Mouse (Mus musculus): ENCODE measurements around the gene 2700049A03Rik. TPM values are rescaled to one million over a fixed set of nuclear protein-coding genes. Genes with fewer than 3 reads are reported as not detected.

2700049A03Rik gene
- total RNA-seq, 4 experiments from 2014 or later = 2.8 to 3.7 (median 3.5) TPM

DNA sequence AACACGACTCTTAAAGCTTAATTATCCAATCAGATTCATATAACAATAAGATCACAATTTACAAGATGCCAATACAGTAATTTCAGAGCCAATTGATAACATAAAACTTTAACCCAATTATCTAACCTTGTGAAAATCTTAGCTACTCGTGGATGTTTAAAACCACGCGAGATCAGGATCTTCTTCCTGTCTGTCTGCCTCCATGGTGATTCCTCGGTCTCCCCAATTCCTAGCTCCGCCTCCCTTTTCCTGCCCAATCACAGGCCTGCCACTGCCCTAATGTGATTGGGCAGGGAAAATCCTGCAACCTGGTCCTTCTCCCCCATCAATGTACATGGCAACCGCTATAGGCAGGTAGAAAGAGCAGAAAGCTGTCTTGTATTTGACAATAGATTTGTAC is 132.7 kb downstream of the 2700049A03Rik start:
- no peak for DNase-seq (ENCODE audit: low spot score)

DNA sequence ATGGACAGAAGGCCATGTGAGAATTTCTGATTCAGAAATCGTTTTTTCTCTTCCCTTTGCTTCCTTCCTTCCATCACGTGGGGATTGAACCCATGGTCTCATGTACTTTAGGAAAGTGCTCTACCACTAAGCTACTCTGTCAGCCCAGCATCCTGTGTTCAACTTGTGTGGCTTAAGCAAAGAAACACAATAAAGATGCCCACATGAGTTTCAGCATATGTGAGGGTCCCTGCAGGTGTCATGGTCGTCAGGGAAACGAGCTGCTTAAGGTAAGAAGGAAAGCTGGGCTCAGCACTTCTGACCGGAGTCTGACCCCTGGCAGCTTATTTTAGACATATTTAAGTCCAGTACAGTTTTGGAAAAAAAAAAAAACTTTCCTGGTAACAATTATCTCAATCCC is 134.5 kb downstream of the 2700049A03Rik start:
- DNase-seq (ENCODE audit: low spot score) = no peak

DNA sequence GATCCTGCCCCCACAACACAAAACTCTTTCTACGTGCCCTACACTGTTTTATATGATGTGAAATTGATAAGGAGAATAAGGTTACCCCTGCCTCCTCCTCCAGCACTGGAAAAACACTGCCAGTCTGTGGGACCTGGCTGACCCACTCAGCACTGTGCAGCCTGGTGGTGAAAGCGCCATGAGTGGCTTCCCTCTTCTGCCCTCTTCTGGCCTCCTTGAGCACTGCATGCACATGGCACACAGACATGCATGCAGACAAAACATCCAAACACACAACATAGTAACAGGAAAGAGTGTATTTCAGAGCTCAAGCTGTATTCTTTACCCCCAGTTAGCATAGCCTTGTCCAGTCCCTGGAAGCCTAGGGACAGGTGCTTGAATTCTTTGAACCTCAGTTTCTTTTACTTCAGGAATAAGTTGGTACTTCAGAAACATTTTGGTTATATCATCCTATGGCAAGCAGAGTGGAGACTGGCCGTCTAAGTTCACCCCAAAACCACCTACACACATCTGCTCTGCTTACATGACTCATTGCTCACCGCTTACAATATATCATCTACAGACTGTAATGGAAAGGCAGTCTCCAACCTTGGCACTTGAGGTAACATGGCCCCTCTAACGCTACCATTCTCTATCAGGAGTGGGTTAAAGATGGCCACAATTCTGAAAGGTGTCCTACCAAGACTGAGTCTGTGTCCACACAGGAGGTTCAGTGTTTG is 138.0 kb downstream of the 2700049A03Rik start:
- no peak for DNase-seq (ENCODE audit: low spot score)

DNA sequence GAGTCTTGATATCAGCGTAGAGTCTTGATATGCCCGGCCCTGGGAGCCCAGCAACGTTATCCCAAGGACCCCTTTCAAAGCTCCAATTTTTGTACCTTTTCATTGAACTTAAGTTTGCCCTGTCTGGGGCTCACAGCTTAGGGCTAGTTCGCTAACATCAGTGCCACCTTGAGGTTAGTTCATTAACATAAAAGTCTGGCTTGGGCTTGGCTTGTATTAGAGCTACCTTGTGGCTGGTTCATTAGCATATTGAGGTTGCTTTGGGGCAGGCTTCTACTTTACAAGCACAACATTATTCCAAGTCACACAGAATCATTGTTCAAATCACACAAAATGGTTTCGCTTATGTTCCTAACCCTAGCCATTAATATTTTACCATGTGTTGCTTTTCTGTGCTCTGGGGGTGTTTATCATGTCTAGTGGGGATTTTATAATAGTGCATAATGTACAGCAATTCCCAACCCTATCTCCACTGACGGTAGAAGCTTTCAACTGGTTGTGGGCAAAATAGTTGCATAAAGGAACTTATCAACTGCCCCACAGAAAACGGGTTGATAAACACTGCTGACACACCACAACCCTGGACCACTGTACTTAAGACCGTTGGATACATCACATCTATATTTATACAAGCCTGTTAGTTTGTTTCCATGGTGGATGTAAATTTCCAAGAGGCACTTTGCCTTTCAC is 139.4 kb downstream of the 2700049A03Rik start:
- DNase-seq (ENCODE audit: low spot score) = no peak

DNA sequence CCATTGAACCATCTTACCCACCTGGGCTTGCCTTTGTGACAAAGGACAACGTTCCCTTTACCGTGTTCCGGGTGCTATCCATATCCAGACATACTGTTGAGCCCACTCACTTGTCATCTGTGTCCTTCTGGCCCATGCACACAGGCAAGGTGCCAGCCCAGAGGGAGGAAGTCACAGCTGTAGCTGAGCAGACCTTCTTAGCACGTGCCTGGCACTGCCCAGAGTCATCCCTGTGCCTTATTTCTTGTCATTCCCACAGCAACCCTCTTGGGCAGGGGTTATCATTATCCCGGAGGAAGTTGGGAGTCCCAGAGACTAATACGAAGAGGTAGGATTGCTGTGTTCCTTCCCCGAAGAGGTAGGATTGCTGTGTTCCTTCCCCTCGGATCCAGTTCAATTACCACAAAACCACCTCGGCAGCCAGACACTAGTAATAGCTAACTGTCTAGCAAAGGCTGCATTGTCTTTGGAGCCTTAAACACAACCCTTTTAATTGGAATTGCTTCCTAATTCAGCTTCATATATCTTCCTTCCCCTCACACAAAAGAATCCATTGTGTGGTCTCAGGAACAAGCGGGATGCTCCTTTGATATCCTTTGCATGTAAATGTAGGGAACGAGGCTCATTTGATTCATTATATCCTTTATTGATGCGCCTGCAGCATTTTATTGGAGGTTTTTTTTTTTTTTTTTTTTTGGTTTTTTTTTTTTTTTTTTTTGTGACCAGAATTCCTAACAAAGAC is 143.0 kb downstream of the 2700049A03Rik start:
- no peak for DNase-seq (ENCODE audit: low spot score)

GRCm38 (mm10) chr12:71281201-71281768 is 144.6 kb downstream of the 2700049A03Rik start:
- DNase-seq (ENCODE audit: low spot score) = no peak

GRCm38 (mm10) chr12:71285399-71285798 is 148.8 kb downstream of the 2700049A03Rik start:
- DNase-seq (ENCODE audit: low spot score) = no peak

DNA sequence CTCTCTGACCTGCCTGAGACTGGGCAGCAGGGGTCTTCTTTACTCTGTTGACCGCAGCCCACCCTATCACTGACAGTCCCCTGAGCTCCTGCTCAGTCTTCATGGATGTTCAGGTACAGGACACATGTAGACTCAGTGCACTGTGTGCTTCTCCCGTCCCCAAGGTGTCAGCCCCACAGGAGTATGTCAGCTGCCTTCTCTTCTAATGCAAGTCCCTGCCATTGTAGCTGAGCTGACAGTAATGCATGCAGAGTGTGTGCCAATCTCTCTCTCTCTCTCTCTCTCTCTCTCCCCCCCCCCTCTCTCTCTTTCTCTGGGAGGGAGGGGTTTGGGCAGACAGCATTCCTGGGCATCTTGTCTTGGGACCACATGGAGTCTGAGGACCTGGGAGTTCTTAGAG is 153.8 kb downstream of the 2700049A03Rik start:
- DNase-seq (ENCODE audit: low spot score) = no peak

Other genes starting within 250 kb of the 2700049A03Rik start
- gene Actr10, start 199.0 kb upstream of the 2700049A03Rik start, total RNA-seq (2022) = 100 to 1,000 TPM; 120 to 137 (median 129) TPM
- 100 to 1,000 TPM; 168 to 195 (median 176) TPM for gene Psma3, start 162.2 kb upstream of the 2700049A03Rik start, total RNA-seq (2022)
- 10 to 100 TPM; 11.1 to 15.3 (median 13.1) TPM for gene Arid4a, start 120.9 kb upstream of the 2700049A03Rik start, total RNA-seq (2022)
- 1 to 10 TPM; 1.0 to 1.8 (median 1.5) TPM for gene Tomm20l, start 25.4 kb upstream of the 2700049A03Rik start, total RNA-seq (2022)
- 10 to 100 TPM; 26.9 to 32.8 (median 28.3) TPM for gene Timm9, start 164 bp upstream of the 2700049A03Rik start, total RNA-seq (2022)
- gene Dact1, start 173.0 kb downstream of the 2700049A03Rik start, total RNA-seq (2022) = 1 to 10 TPM; 2.5 to 4.5 (median 3.6) TPM

Data from heart, adult 8-10 months (tissue).